Mouse (Mus musculus) neural tube, embryonic 11.5 days (tissue): ENCODE results near the gene Bclaf3. TPM values are rescaled to one million over a fixed set of nuclear protein-coding genes. Genes with fewer than 3 reads are reported as not detected.
"Not testable (repeated sequence)": the region's sequence is repeated elsewhere in the genome, so short reads cannot be mapped to it uniquely, and the experiment has no call there.

Experiments used
- ATAC-seq: fragments of 200-750 bp; cut with Nextera tagmentation; 2 replicates; pipeline ENCODE4 v1.8.0; 2017; ENCODE audit warnings: moderate number of reproducible peaks, mild to moderate bottlenecking, moderate TSS enrichment, moderate library complexity; ENCODE audit not compliant: insufficient read depth, low FRiP score, low TSS enrichment
- DNase-seq: peaks from one replicate; pipeline ENCODE4 v3.0.0-alpha.2; 2015; ENCODE audit warnings: low spot score
- H3K27ac ChIP-seq: fragments of 300-500 bp; sonication (generic); 2 replicates; pipeline ENCODE4 v1.5.1; 2014; ENCODE audit warnings: low read depth, mild to moderate bottlenecking, low read length
- H3K27me3 ChIP-seq: fragments of 300-500 bp; sonication (generic); 2 replicates; pipeline ENCODE4 v1.6.1; 2014; ENCODE audit warnings: mild to moderate bottlenecking, low read length, mixed read lengths; ENCODE audit not compliant: control insufficient read depth, insufficient read depth
- H3K36me3 ChIP-seq: fragments of 300-500 bp; sonication (generic); 2 replicates; pipeline ENCODE4 v1.6.1; 2014; ENCODE audit warnings: mild to moderate bottlenecking, low read length, moderate library complexity, mixed read lengths; ENCODE audit not compliant: control insufficient read depth, insufficient read depth
- H3K4me1 ChIP-seq: fragments of 300-500 bp; sonication (generic); 2 replicates; pipeline ENCODE4 v1.6.1; 2014; ENCODE audit warnings: low read length, mixed read lengths; ENCODE audit not compliant: control insufficient read depth, insufficient read depth
- H3K4me2 ChIP-seq: fragments of 300-500 bp; sonication (generic); 2 replicates; pipeline ENCODE4 v1.6.1; 2014; ENCODE audit warnings: low read depth, mild to moderate bottlenecking, moderate library complexity
- H3K4me3 ChIP-seq: fragments of 300-500 bp; sonication (generic); 2 replicates; pipeline ENCODE4 v1.5.1; 2014; ENCODE audit warnings: low read depth, low read length
- H3K9ac ChIP-seq: fragments of 300-500 bp; sonication (generic); 2 replicates; pipeline ENCODE4 v1.6.1; 2014; ENCODE audit warnings: mild to moderate bottlenecking, low read length
- H3K9me3 ChIP-seq: fragments of 300-500 bp; sonication (generic); 2 replicates; pipeline ENCODE4 v1.6.1; 2016; ENCODE audit warnings: low read length; ENCODE audit not compliant: control insufficient read depth
- WGBS: fragments of 180-500 bp; shearing (Covaris S2); extraction: QIAGEN DNeasy Blood & Tissue Kit; methylation state at CpG from one replicate; pipeline ENCODE4 v1.1.7; 2014; 5-methylcytosine and 5-hydroxymethylcytosine counted together
- polyA plus RNA-seq: library from polyadenylated mRNA; unstranded; fragments of >200 nt; fragmentation: Nextera tagmentation; extraction: Ambion mirVana; gene quantifications from 2 replicates; pipeline ENCODE4 v1.2.1, GENCODE M21; 2014

The Bclaf3 gene
- polyA plus RNA-seq, 1 experiment from 2014 or later: 25.7 TPM

DNA sequence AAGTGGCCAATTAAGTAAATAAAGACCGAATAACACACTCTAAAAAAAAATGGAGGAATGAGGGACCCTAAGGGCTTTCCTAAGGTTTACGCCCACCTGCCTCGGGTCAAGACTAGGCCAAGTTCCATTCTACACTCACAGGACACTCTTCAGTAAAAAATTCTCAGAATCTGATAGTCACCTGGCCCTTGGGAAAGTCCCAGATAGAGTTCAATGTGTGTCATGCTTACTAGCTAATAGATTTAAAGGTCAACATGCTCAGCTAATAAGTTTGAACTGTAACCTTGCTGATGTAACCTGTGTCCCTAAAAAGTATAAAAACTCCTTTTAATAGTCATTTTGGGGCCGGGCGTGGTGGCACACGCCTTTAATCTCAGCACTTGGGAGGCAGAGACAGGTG, 10.9 kb upstream of the Bclaf3 start:
- Histone ChIP-seq H3K36me3 (no peaks in the 10 kb centered on the region), H3K9ac (no peak overlapping the region), H3K27ac (no peak overlapping the region), H3K27me3 (no peaks in the 10 kb centered on the region), H3K4me1 (no peaks in the 10 kb centered on the region), H3K4me2 (no peak overlapping the region), H3K9me3 (no peaks in the 10 kb centered on the region), H3K4me3 (no peak overlapping the region)
- WGBS: 93% methylated on average over 6 of the region's 6 CpGs
- DNase-seq: no peak
- ATAC-seq: no peak

DNA sequence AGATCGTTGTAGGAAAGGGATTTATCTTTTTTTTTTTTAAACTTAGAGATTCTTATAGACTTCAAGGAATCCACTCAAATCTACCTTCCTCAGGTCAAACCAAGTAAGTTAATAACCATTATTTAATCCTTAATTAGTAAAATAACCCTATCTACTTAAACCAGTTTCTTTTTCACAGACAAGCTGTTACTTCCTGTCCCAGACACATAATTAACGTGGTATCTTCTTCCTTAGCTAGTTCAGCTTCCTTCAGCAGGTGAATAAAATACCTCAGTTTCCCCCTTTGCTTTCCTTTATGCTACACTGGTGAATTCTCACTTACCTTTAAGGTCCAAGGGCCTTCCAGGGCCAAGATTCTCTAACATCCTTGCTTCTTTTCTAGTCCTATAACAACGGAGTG, 4.7 kb upstream of the Bclaf3 start:
- no peak overlapping the region for H3K4me2 ChIP-seq
- no peak overlapping the region for H3K4me3 ChIP-seq
- 81% methylated on average over 3 of the region's 3 CpGs for WGBS
- no peak for ATAC-seq
- H3K9ac ChIP-seq: no peak overlapping the region
- no peaks in the 10 kb centered on the region for H3K9me3 ChIP-seq
- H3K27me3 ChIP-seq: no peaks in the 10 kb centered on the region
- no peaks in the 10 kb centered on the region for H3K4me1 ChIP-seq
- H3K36me3 ChIP-seq: no peaks in the 10 kb centered on the region
- no peak for DNase-seq
- no peak overlapping the region for H3K27ac ChIP-seq

DNA sequence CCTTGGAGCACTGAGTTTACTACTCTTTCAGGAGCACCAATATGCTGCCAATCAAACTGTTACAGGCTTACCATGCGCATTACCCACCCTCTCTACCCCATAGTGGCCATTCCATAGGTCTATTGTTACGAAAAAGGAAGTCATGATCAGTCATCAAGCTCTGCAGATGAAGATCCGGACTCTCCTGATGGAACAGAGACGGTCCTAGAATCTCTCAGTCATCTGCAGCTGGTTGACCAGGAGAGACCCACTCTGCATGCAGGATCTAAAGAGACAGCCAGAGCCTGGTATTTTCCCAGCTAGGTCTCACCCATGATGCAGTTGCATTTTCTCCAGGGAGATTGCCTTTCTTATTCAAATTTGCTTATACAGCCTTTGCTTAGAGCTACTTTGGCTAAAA, 3.8 kb upstream of the Bclaf3 start:
- no peak for ATAC-seq
- Histone ChIP-seq H3K9ac (no peak overlapping the region), H3K27ac (no peak overlapping the region), H3K4me1 (no peaks in the 10 kb centered on the region), H3K4me3 (no peak overlapping the region), H3K9me3 (no peaks in the 10 kb centered on the region), H3K27me3 (no peaks in the 10 kb centered on the region), H3K4me2 (no peak overlapping the region), H3K36me3 (no peaks in the 10 kb centered on the region)
- DNase-seq: no peak
- WGBS: 77% methylated on average over 4 of the region's 4 CpGs

DNA sequence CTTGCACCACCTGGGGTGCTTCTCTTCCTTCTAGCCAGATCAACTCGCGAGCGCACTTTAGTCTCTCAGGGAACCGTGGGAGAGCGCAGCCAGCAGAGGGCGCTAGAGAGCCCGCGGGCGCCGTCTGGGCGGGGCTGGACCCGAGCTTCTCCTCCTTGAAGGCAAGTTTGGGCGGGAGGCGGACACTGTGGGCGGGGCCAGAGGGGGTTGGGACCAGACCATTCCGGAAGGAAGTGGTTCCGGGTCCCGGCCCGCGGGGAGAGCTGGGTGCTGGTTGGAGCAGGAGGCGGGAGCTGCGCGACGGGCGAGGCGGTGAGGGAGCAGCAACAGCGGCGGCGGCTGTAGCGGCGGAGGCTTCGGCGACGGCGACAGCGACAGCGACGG, 5.9 kb downstream of the Bclaf3 start:
- 15% methylated on average over 33 of the region's 38 CpGs for WGBS
- DNase-seq: peak; percentile 96
- Histone ChIP-seq H3K9me3 (no peaks in the 10 kb centered on the region), H3K4me2 (peak overlapping the region; percentile 45), H3K27ac (peak overlapping the region; percentile 75), H3K4me1 (no peaks in the 10 kb centered on the region), H3K27me3 (no peaks in the 10 kb centered on the region), H3K9ac (peak overlapping the region; percentile 71), H3K36me3 (no peaks in the 10 kb centered on the region), H3K4me3 (peak overlapping the region; percentile 61)
- ATAC-seq: peak; percentile 97

DNA sequence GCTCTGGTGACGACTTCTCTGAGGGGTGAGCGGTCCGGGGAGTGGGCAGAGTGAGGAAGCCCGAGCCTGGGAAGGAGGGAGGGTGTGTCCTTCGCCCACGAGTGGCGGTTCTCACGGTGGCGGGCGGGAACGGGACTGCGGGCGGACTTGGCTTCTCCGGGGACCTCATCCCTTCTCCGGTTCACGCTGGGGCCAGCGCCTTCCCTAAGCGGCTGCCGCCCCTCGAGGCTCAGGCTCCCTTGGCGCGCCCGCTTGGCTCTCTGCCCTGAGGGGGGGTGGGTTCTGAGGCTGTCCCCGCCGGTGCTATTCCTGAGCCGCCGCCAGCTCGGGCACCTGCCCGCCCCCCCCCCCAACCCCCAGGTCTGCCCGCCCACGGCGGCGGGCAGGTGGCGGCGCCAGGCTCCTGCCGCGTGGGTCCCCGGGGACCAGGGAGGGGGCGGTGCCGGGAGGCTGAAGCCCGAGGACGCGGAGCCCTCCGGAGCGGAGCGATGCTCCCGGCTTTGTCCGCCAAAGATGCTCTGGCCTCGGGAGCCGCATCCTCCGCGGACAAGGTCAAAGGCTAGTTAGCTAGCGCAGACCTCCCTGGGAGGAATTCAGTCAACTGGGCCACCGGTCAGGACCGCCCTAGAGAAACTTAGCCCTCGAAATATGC, 6.4 kb downstream of the Bclaf3 start:
- Histone ChIP-seq H3K9ac (peak overlapping the region; percentile 71), H3K27ac (peak overlapping the region; percentile 75), H3K4me1 (no peaks in the 10 kb centered on the region), H3K27me3 (no peaks in the 10 kb centered on the region), H3K36me3 (no peaks in the 10 kb centered on the region), H3K4me2 (peak overlapping the region; percentile 45), H3K4me3 (peak overlapping the region; percentile 61), H3K9me3 (no peaks in the 10 kb centered on the region)
- WGBS: 19% methylated on average over 44 of the region's 56 CpGs
- DNase-seq (peak; percentile 50), ATAC-seq (peak; percentile 80)

DNA sequence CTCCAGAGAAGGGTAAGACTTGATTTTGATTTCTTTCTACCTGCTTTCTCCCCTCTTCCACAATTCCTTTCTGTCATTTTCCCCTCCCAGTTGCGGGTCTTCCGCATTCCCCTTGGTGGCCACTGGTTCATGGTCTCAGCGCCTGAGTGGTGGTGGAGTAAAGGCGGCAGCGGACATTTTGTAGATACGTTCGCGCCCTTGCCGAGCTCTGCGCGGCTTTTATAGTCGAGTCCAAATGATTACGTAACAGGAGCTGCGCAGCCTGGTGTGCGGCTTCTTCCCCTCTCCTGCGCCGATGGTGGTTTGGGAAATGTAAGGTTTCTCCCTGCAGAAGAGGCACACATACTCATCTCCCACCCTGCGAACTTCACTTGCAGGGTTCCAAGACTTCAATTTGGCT, 15.4 kb downstream of the Bclaf3 start:
- DNase-seq: no peak
- H3K36me3 ChIP-seq: no peaks in the 10 kb centered on the region
- 91% methylated on average over 18 of the region's 18 CpGs for WGBS
- no peaks in the 10 kb centered on the region for H3K4me1 ChIP-seq
- no peaks in the 10 kb centered on the region for H3K27me3 ChIP-seq
- no peak overlapping the region for H3K27ac ChIP-seq
- no peak overlapping the region for H3K4me3 ChIP-seq
- no peak overlapping the region for H3K4me2 ChIP-seq
- H3K9me3 ChIP-seq: no peaks in the 10 kb centered on the region
- H3K9ac ChIP-seq: no peak overlapping the region
- ATAC-seq: no peak

DNA sequence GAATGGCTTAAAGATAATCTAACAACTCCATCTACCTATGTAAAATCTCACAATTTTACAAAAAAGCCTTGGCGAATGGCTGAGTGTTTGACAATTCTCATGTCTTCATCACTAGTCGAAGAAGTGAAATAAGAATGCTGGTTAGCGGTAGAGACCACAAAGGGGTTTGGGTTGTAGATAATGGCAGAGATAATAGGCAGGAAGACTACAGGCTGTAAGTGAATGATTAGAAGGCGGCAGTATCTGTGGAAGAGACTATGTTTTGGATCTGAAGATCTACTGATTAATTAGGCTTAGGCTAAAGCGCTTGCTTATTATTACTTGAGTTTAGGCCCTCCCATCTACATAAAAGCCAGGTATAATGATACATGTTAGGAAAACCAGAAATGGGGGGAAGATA, 20.6 kb downstream of the Bclaf3 start:
- Histone ChIP-seq H3K4me3 (no peak overlapping the region), H3K27me3 (no peaks in the 10 kb centered on the region), H3K9me3 (no peaks in the 10 kb centered on the region), H3K4me2 (no peak overlapping the region), H3K36me3 (no peaks in the 10 kb centered on the region), H3K27ac (no peak overlapping the region), H3K9ac (no peak overlapping the region), H3K4me1 (no peaks in the 10 kb centered on the region)
- DNase-seq (no peak), ATAC-seq (no peak)
- 93% methylated on average over 5 of the region's 5 CpGs for WGBS

DNA sequence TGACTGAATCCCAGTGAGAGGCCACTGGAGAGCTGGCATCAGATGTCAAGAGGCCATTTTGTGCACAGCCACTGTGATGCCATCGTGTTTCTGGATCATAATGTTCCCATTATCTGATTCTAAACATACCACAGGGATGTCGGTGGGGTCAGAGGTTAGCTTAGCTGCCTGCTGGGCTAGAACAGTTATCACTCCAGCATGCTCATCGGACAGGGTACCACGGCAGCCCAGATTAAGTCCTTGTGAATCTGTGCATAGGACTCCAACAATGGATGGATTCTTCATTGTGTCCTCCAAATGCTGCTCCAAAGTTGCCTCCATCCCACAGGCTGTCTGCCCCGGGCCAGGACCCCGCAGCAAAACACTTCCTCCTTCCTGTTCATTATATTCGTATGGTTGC, 58.2 kb downstream of the Bclaf3 start:
- not testable (repeated sequence) for H3K4me2 ChIP-seq, H3K9me3 ChIP-seq, ATAC-seq, H3K36me3 ChIP-seq, H3K9ac ChIP-seq, H3K27me3 ChIP-seq, DNase-seq, H3K4me1 ChIP-seq, H3K4me3 ChIP-seq, H3K27ac ChIP-seq
- 73% methylated on average over 7 of the region's 7 CpGs for WGBS

DNA sequence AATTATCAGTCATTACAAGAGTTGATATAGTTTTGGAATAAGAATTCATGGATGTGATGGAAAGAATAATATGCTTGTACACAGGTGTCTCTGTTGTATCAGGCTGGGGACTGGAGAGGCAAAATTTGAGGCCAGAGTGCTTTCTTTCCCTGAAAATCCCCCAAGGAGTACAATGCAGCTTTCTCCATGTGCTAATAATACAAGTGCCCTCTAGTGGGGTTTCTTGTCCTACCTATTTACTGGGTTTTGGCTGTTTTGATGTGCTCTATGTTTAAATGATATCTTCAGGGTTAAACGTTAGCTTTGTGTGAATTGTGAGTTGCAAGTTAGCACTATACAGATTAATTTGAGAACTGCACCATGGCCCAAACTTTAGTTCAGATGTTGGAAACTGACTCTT, 65.1 kb downstream of the Bclaf3 start:
- 73% methylated on average over 1 of the region's 1 CpGs for WGBS
- H3K9ac ChIP-seq: no peak overlapping the region
- DNase-seq (no peak), ATAC-seq (no peak)
- H3K27me3 ChIP-seq: no peaks in the 10 kb centered on the region
- H3K36me3 ChIP-seq: no peaks in the 10 kb centered on the region
- H3K4me1 ChIP-seq: no peaks in the 10 kb centered on the region
- no peaks in the 10 kb centered on the region for H3K9me3 ChIP-seq
- H3K27ac ChIP-seq: no peak overlapping the region
- H3K4me2 ChIP-seq: no peak overlapping the region
- no peak overlapping the region for H3K4me3 ChIP-seq
